Mouse (Mus musculus) lung, postnatal 0 days (tissue): ENCODE data around the gene Ano4.

Experiments
- CTCF ChIP-seq: IDR thresholded peaks from 2 replicates; pipeline ENCODE4 v1.5.1; 2016; ENCODE audit warnings: antibody characterized with exemption, mild to moderate bottlenecking
- EP300 ChIP-seq: IDR thresholded peaks from 2 replicates; pipeline ENCODE4 v1.6.1; 2016; ENCODE audit warnings: antibody characterized with exemption, mild to moderate bottlenecking, control low read depth

- TF ChIP-seq CTCF (no peak), EP300 (no peak)
Measured at GRCm38 (mm10) chr10:89110917-89111316, 233.6 kb downstream of the Ano4 start.
